Mouse (Mus musculus): ENCODE results near the gene Hspg2.
"Not testable (repeated sequence)": the region's sequence is repeated elsewhere in the genome, so short reads cannot be mapped to it uniquely, and the experiment has no call there.

The Hspg2 gene

GRCm38 (mm10) chr4:137468260-137469080, at the start of gene Hspg2:
Hspg2 (plus strand) TSS chr4:137468769.
- DNase-seq (ENCODE audit: low read depth, low spot score): peak; percentile 63

- DNase-seq (ENCODE audit: low read depth, low spot score): no peak
Measured at GRCm38 (mm10) chr4:137430502-137430901, 38.1 kb upstream of the Hspg2 start, which contains the start of gene Cela3b. Cela3b (minus strand) TSS chr4:137430540.

- not testable (repeated sequence) for DNase-seq (ENCODE audit: low read depth, low spot score)
Measured at GRCm38 (mm10) chr4:137432700-137433550, 35.6 kb upstream of the Hspg2 start.

- no peak for DNase-seq (ENCODE audit: low read depth, low spot score)
Measured at GRCm38 (mm10) chr4:137436979-137437669, 31.4 kb upstream of the Hspg2 start.

DNA sequence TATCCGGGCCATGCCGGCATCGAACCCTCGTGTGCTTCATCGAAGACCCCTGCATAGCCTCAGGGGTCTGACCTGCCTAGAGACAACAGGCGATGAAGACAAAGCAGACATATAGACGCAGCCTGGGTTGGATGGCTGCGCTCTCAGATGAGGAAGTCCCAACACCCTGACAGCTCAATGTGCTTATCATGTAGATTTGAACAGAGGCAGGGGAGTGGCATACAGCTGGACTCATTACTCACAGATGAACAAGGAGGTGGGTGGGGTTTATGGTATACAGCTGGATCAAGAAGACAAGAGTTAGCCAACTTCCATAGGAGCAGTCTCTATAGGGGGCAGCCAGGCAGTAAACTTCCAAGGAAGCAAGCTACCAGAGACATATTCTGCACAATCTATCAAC, 29.7 kb upstream of the Hspg2 start:
- DNase-seq (ENCODE audit: low read depth, low spot score): no peak

GRCm38 (mm10) chr4:137441332-137441731, 27.2 kb upstream of the Hspg2 start:
- DNase-seq (ENCODE audit: low read depth, low spot score): no peak

DNA sequence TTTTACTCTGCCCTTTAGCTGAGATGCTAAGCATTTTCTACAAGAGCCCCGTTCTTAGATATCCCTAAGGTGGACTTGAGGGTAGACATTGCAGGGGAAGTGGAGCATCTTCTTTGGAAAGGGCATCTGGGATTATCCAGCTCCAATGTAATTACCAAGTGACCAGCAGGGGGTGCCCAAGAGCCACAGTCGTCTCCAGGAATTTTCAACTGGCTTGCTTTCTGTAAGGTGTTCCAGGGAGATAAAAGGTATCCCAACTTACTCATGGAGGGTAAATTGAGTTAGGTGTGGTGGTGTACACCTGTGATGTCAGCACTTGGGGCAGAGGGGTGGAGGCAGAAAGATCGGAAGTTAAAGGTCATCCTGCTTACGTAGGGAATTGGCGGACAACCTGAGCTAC, 24.9 kb upstream of the Hspg2 start:
- no peak for DNase-seq (ENCODE audit: low read depth, low spot score)

DNA sequence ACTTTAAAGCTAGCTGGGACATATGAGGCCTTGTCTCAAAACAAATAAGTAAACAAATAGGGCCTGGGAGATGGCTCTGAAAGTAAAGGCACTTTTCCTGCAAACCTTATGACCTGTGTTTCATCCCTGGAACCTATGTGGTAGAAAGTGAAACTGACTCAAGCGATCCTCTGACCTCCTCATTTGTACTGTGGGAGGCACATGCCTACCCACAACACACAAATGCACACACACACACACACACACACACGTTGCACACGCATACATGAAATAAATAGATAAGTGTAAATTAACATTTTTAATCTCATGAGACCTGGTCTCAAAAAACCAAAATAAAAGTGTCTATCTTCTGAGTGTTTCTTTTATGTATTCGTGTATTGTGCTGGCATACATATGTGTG, 22.7 kb upstream of the Hspg2 start:
- DNase-seq (ENCODE audit: low read depth, low spot score): no peak

- no peak for DNase-seq (ENCODE audit: low read depth, low spot score)
Measured at GRCm38 (mm10) chr4:137447363-137448196, 21.0 kb upstream of the Hspg2 start.

DNA sequence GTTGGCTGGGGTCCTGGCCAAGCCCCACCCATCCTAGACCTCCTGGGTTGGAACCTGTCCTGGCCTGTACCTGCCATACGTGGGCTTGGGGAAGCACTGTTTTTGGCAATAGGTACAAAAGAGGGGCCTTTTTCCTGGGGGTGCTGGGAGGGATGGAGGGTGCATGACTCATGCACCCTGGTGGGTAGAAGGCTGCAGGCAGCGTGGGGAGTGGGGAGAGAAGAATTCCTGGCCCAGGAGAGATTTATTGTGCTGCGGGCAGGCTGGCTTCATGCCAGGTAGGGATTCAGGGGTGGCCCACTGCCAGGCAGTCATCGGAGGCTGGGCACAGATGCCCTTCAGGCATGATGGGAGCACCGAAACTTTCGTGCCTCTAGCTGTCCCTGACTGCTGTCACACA, 20.4 kb upstream of the Hspg2 start:
- no peak for DNase-seq (ENCODE audit: low read depth, low spot score)

- DNase-seq (ENCODE audit: low read depth, low spot score): no peak
Measured at GRCm38 (mm10) chr4:137448641-137449040, 19.9 kb upstream of the Hspg2 start.

- DNase-seq (ENCODE audit: low read depth, low spot score): no peak
Measured at GRCm38 (mm10) chr4:137449132-137449531, 19.4 kb upstream of the Hspg2 start.

GRCm38 (mm10) chr4:137449715-137450114, 18.9 kb upstream of the Hspg2 start:
- no peak for DNase-seq (ENCODE audit: low read depth, low spot score)

GRCm38 (mm10) chr4:137452190-137452589, 16.4 kb upstream of the Hspg2 start:
- DNase-seq (ENCODE audit: low read depth, low spot score): no peak

DNA sequence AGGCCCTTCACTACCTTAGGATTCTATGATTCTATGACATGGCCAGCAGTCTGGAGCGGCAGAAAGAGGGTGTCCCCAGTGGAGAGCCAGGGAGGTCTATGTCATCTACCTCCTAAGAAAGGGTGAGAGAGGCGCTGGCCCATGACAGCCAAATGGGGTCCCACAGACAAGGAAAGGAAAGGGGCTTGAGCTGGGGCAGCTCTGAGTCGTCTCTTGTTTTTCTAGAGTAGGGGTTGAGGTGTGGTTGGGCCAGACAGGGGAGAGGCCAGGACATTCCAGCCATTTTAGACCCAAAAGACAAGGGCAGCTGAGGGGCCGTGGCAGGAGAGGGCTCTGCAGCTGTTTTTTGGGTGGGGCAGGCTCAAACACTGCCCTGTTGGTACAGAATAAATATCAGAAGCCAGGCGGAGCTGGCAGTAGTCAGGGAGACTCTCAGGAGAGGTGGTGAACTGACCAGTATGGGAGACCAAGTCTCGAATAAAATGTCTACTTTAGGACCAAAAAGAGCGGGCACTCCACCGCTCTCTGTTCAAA, 15.3 kb upstream of the Hspg2 start, which contains the start of gene 1700013G24Rik:
TSS of gene 1700013G24Rik (plus strand) at position 51 of the 534 bp plus-strand sequence.
- DNase-seq (ENCODE audit: low read depth, low spot score): no peak

DNA sequence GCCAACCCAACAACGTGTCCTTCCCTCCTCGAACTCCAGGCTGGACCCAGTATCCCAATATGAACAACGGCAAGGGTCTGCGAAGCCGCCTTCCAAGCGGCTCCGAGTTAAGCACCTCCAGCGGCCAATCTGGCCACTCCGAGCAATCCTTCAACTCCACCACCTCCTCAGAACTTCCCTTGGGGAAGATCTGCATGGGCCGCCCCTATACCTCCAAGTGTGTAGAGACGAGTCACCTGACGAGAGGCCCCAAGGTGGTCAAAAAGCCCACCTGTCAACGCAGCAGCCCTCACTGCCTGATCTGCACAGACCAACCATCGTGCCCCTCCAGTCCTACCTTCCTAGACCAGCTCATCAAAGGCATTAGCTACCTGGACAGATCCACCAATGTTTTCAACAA, 14.0 kb upstream of the Hspg2 start:
- no peak for DNase-seq (ENCODE audit: low read depth, low spot score)

DNA sequence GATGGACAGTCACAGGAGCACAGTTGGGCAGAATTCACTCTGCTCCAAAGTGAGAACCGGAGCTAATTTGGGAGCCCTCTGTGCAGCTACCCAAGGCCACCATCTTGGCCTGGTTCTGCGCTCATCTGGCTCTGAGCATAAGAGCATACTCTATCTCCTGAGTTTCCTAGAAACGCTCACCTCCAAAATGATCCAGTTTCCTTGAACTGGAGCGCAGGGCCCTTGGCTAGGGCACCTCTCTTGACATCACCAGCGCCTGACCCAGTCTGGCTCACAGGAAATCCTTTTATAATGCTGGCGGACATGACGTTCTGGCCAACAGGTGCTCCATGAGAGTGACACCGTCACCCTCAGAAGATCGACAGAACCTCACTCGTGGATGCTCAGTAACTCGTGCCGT, 12.0 kb upstream of the Hspg2 start:
- DNase-seq (ENCODE audit: low read depth, low spot score): no peak

GRCm38 (mm10) chr4:137457292-137457691, 11.3 kb upstream of the Hspg2 start:
- no peak for DNase-seq (ENCODE audit: low read depth, low spot score)

- DNase-seq (ENCODE audit: low read depth, low spot score): no peak
Measured at GRCm38 (mm10) chr4:137458310-137458709, 10.3 kb upstream of the Hspg2 start.

GRCm38 (mm10) chr4:137458861-137459260, 9.7 kb upstream of the Hspg2 start:
- DNase-seq (ENCODE audit: low read depth, low spot score): no peak

DNA sequence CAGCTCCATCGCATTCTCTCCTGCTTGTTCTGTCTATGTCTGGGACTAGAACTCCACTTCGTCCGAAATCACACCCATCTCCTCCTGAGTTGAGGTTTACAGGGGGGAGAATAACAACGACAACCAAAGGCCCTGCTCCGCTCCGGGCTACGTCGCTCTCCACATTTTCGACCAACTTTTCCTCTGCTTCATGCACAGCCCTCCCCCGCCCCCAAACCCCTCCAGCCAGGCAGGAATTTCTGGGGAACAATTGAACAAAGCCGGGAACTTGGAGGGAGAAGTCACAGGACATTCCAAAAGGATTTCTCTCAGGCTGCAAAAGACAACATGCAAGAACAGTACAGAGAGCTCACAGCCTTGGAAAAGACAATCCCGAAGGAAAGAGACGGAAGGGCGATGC, 7.9 kb upstream of the Hspg2 start:
- DNase-seq (ENCODE audit: low read depth, low spot score): no peak

Measured in brain, embryonic 18.5 days (tissue).